Mouse (Mus musculus) central nervous system, embryonic 14 days (tissue): Measurements from ENCODE around the gene Phf14. TPM values are rescaled to one million over a fixed set of nuclear protein-coding genes. Genes with fewer than 3 reads are reported as not detected.

Experiments
- polyA plus RNA-seq: library from polyadenylated mRNA; depleted of rRNA; stranded (reverse); fragments of >200 nt; gene quantifications from 2 replicates; pipeline ENCODE4 v1.2.3, GENCODE M21; 2012; rRNA removed

Gene Phf14
- 78.8 and 83.6 TPM in 2 replicates for polyA plus RNA-seq

DNA sequence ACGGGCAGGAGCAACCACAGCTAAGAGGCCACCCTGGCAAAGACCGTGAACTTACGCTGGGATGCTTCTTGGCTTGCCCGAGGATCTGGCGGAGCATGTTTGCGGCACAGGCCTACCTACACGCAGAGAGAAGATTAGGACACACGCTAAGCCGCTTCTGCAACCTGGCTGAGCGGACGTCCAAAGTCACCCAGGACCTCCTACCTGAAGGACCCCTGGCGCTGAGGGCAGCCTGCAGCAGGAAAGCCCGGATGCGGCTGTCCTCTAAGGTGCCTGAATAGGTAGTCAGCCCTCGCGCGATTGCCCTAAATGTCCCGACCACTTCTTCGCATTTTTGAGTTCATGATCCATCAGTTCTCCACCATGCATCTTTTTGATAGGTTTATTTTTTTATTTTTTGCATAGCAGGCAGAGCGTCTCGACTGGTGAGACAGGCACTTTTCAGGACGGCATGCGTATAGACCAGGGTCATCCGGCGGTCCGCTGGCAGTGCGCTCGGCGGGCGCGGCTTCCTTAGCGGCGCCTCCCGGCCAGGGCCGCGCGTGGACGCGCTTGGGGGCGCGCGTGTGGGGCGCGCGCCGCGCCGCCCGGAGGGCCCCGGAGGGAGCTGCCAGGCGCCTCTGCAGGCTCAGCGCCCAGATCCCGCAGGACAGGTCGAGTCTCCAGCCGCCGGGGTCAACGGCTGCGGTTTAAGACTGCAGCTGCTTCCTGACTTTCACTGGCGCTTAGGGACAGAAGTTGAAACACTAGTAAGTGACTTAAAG, at the start of gene Phf14, which contains the start of gene Ndufa4:
Phf14 (plus strand) TSS at position 541 of the 764 bp plus-strand sequence.
Ndufa4 (minus strand) TSS at position 229 of the 764 bp plus-strand sequence.

Other genes with a start within 250 kb of the Phf14 start
- gene Ndufa4, start 312 bp upstream of the Phf14 start, polyA plus RNA-seq, result 670 and 750 TPM in 2 replicates